Mouse (Mus musculus): ENCODE data around the gene Kcne1.

Kcne1 gene

DNA sequence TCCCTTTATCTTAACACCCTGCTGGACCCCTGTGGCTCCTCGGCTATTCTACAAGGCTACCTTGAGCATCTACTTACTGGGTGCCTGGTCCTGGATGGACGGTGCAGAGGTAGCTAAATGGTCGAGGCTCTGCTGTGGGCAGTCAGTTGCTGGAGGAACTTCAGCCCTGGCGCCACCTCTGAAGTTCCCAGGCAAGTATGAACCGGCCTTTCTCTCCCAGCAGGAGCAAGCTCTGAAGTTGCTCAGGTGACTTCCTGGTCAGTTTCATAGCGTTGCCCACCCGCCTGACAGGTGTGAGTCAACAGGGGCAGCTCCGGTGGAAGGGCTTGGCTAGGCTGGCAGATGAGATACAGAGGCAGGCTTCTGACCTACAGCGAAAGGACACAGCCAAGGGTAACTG, at the start of gene Kcne1:
Gene Kcne1 (minus strand): TSS at position 240 of the 400 bp plus-strand sequence.
- no peak for DNase-seq (ENCODE audit: low spot score)

DNA sequence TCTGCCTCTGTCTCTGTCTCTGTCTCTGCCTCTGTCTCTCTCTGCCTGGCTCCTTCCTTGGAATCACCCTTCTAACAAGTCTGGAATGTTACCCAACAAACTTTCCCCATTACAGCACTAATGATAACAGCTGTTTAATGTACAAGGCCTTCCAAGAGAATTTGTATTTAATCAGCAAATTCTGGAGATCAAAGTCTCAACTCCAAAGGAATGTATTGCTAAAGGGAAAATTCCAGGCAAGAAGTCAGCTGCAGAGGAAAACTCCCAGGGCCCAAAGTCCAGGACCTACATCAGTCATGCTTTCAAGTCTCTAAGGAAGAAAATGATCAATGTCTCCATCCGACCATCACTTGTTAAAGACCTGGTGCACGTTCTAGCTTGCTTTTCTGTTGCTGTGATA, 48.6 kb upstream of the Kcne1 start:
- no peak for DNase-seq (ENCODE audit: low spot score)

DNA sequence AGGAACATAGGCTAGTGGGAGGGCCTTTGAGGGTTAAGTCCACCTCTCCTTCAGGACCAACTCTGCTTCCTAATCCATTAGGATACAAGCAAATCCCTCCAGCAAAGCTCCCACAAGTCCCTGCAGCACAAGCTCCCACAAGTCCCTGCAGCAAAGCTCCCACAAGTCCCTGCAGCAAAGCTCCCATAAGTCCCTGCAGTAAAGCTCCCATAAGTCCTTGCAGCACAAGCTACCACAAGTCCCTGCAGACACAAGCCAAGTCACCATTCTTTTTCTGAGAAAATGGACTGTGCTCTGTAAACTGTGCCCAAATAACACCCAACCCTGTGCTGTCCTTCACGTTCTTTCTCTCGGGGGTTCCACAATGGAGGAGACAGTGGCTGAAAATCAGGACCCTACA, 44.9 kb upstream of the Kcne1 start:
- no peak for DNase-seq (ENCODE audit: low spot score)

DNA sequence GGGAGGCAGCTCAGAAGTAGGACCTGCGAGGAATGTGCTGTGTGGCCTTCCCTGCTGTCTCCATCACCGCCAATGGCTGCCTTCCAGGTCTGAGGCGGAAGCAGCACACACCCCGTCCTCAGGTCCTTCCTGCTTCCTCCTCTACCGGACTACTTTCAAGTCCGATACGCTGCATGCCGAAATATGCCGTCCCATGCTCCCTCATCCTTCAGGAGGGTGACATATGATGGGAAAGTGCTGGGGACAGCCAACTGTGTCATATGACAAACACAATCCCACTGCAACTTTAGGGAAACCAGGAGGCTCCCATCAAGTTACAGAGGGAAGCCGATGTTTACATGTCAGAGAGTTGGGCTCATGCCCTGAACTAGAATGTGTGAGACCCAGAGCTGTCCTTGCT, 43.8 kb upstream of the Kcne1 start:
- no peak for DNase-seq (ENCODE audit: low spot score)

DNA sequence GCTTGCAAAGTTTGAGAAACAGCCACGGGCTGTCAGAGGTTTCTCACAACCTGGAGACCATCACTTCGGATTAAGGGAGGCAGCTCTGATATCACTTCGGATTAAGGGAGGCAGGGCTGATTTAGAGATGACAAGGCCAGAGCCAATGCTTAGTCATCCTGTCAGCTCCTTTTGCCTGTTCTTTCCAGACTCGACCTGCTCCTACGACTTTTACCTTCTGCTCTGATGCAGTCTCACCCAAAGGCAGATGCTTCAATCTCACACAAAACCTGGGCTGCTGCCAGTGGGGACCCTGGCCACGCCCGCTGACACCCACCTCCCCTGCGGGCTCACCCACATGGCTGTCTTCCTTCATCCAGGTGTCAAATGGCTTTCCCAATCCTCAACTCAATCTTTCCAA, 42.9 kb upstream of the Kcne1 start:
- DNase-seq (ENCODE audit: low spot score), result peak; percentile 28

DNA sequence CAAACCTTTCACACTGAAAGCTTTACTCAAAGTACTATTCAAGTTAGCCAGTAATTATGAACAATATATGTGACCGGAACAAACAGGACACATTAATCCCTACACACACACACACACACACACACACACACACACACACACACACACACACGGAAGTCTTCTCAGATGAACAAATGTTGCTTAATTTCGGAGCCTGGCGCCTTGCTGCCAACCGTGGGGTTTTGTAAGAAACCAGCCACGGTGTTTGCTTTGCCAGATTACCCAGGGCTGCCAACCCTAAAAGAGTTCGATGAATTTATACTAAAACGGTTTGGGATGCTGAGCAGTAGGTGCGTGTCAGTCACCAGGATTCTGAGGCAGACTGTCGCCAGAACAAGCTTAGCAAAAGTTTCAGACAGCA, 41.9 kb upstream of the Kcne1 start:
- DNase-seq (ENCODE audit: low spot score), result no peak

DNA sequence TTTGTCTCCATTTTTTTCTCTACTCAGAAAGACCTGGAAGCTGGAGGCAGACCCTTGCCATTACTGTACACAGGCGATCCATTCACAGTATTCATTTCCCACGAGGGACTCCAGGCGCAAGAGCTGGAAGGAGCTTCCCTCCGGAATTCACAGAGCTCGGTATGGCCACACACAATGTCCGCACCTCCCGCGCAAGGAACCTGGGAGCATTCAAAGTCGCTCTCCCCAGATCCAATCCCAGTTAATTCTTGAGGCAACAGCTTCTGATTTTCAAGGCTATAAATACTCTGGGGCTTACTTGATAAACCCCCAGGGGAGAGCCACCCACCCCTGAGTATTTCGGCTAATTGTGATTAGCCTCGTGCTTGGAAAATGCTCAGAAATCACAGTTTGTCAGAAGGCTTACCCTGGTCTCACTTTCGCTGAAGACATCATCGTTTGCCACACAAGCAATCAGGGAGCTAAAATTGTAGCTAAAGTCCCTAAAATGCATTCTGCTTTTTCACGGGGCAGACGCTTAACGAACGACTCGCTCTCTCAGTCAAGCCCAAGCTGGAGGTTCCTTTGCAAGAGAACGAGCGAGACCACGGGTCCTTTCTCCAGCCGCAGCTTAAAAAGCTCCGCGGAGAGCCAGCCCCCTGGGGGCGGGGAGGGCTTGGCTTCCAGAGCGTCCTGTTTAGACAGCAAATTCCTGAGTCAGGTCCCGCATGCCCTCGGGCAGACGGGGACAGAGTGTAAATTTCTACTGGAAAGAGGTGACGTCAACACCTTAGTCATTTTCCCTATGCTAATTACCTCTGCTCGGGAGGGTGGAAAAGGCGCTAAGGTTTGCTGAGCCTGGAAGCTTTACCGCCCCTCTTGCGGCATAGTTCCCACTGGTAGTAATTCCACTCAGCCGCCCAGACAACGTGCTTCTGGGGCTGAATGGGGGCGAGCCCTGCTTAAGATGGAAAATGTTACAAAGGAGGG, 40.5 kb upstream of the Kcne1 start:
- peak; percentile 93 for DNase-seq (ENCODE audit: low spot score)

DNA sequence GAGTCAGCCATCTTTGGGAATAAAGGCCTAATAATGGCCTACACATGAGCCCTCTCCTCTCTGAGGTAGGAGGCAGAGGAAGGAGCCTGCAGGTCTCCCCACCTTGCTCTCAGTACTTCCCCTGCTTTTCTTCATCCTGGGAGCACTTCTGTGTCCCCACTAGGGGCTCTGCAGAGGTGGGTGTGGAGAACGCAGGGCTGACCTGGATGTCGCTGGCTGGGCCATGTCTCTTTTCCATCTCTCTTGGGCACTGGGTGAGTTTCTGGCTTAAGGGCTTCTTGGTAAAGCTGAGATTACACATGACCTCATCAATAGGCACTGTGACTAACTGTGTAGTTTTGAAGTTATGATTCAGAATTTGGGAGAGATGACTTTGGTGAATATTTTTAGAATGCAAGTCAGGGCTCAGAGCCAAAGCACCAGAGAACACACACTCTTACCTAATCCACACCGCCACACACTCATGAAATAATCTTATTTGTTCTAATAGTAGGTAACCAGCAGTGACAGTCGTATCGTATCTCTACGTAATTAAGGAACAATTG, 39.4 kb upstream of the Kcne1 start:
- DNase-seq (ENCODE audit: low spot score), result peak; percentile 29

DNA sequence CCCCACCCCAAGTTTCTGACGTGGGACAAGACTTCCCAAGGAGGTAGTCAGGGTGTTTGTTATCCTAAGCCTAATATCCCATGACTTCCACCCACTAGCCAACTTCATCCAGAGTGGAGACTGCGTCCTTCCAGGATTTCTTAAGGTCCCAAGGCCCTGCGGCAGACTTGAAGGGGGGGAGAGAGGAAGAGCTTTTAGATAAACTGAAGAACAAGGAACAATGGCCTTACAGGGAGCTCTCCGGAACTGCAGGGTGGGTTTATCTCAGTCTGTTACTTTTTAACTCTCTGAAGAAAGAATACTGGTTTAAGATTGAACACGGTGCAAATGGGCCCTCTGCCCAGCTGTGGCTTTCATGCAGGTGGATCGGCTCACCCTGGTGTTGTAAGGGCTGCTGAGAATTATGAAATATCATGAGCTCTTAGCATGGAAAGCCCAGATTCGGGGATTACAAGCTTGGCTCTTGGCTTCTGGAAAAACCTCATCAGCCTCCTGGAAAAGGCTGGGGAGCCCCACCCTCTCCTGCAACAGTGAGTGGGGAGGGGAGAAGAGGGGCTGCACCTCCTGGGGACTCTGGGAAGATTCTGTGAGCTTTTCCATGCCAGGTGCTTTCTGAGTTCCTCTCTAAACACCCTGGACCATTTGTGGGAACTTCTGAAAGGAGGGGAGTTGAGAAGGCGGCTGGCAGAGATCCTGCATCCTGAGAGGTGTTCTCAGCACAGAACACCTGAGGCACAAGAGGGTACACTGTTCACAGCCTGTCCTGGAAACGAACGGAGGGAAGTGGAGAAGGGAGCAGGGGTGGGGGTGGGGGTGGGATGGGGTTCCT, 38.7 kb upstream of the Kcne1 start:
- no peak for DNase-seq (ENCODE audit: low spot score)

DNA sequence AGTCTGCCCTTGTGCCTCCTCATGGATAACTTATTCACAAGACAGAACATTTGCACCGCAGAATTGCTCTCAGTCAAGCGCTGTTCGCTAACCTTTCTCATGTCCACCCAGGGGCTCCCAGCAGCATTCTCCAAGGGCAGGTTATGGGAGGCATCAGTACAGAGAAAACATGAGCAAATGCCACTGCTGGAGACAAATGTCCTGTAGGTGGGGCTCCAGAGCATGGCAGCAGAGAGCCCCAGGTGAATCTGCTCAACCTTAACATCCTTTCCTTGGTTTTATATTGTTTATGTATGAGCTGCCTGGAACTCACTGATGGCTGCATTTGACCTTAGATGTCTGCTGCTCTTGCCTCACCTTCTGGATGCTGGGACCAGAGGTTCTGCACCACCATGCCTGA, 34.5 kb upstream of the Kcne1 start:
- DNase-seq (ENCODE audit: low spot score), result no peak

DNA sequence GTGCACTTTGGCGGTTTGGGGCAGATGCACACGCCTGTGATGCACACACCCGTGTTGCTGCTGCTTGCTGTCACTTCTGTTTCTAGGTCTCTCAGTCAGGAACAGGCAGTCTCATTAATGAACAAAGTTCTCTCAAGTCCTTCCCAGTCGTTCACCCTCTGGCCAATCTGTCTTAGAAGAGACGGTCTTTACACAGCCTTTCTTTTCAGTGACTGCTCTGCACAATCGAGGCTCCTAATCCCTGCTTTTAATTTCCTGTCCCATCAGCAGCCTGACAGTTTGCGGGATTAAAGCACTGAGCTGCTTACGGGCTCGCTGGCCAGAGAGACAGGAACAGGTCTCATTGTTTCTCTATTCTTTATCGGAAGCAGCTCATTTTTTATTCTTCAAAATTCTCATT, 28.4 kb upstream of the Kcne1 start:
- no peak for DNase-seq (ENCODE audit: low spot score)

DNA sequence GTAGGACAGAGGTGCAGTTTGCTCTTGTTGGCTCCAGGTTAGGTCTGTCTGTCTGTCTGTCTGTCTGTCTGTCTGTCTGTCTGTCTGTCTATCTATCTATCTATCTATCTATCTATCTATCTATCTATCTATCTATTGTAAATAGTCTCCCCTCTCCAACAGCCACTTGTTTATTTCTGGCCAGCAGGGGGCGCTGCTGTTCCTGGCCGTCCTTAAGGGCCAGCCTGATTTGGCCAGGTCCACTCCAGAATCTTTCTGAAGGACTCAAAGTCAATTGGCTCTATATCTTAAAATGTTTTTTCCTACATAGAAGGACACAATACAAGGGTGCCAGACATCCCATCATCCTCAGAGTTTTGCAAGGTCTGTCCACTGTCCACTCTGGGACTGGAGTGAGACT, 25.8 kb upstream of the Kcne1 start:
- peak; percentile 76 for DNase-seq (ENCODE audit: low spot score)

DNA sequence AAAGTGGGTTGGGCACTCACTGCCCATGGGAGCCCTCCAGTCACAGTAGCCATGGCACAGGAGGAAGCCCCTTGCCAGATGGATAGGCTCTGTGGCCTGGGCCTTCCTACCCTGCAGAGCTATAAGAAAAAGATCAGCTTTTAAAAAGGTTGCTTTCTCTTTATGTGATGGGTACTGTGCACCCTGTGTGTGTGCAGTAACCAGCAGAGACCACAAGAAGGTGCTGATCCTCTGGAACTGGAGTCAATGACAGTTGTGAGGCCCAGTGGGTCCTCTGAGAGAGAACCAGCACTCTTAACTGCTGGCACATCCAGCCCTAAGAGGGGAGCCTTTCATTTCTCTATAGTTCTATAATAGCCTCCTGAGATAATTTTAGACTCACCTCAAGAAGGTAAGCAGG, 24.1 kb upstream of the Kcne1 start:
- DNase-seq (ENCODE audit: low spot score), result no peak

DNA sequence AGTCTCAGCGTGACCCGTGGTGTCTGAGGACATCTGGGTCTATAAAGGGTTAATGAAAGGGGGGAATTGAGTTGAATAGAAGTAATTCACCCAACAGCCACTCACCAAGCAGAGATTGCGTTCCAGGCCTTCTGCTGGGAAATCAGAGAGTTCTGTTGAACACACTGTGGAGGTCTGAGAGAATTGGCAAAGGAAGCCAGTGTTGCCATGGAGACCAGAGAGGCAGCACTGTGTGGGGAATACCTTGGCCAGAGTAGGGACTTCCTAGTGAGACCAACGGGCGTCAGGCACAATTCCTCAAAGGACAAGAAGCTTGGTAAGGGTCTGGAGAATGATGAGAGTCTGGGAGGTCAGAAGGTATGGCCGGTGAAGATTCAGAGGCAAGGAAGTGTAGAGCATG, 23.2 kb upstream of the Kcne1 start:
- no peak for DNase-seq (ENCODE audit: low spot score)

DNA sequence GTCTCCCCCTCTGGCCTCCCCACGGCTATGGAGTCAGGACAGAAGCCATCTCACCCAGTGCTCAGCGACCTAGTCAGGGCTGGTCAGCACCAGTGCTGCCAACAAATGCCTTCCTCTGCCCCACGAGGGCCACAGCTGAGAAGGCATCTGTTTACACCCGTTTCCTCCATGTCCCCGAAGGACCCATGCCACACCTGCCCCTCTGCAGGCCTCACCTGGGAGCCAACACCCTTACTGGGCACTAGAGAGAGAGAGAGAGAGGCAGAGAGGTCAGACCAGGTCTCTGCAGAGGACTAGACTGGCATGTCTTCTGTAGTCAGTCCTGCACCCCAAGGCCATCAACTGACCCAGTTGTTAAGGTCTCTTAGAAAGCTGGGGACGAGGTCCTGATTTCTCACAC, 21.8 kb upstream of the Kcne1 start:
- DNase-seq (ENCODE audit: low spot score), result no peak

DNA sequence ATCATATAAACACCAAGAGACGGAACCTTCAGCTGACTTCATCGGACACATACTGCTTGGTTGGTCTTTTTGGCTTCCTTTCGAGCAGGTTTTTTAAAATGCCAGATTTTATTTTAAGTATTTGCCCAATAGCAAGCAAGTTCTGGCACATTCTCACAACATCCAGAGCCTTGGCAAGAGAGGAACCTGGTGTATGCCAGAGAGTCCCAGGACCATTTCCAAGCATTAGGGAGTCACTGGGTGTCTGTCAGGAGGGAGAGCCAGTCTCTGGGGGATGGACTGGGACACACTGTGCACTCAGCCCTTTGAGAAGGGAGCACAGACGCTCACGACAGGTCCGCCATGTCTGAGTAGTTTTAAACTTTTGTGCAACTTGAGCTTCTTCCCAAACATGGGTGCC, 17.7 kb upstream of the Kcne1 start:
- DNase-seq (ENCODE audit: low spot score), result no peak

DNA sequence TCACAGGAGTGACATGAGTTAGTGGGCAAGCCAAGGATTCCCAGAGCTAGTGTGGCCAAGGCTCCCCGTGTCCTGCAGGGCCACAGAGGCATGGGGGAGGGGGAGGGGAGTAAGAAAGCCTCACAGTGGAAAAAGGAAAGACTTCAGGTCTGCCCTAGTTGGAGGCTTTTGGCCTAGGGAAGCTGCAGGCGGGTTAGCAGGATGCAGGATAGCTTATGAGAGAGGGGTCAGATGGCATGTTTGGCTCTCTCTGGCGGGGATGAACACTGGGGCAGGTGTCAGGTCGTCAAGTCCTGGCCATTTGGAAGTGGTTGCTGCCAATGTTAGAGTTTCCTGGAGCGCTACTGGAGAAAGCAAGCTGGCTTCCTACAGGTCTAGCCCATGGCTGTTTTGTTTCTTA, 12.4 kb upstream of the Kcne1 start:
- no peak for DNase-seq (ENCODE audit: low spot score)

DNA sequence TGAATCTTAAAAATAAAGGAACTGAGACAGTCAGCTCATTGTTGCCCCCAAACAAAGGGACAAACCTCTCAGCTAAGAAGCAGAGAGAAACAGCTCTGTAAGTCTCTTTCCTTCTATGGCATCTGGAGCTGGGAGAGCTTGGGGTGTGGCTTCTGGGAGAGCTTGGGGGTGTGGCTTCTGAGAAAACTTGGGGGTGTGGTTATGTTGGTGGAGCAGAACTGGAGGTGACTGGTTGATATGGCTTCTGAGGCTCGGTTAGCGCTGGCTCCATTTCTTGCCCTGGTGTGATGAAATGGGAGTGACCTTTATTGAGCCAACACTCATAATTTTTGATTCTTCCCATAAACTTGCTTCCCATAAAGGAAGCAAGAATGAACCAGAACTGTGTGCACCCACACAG, 10.0 kb upstream of the Kcne1 start:
- peak; percentile 68 for DNase-seq (ENCODE audit: low spot score)

DNA sequence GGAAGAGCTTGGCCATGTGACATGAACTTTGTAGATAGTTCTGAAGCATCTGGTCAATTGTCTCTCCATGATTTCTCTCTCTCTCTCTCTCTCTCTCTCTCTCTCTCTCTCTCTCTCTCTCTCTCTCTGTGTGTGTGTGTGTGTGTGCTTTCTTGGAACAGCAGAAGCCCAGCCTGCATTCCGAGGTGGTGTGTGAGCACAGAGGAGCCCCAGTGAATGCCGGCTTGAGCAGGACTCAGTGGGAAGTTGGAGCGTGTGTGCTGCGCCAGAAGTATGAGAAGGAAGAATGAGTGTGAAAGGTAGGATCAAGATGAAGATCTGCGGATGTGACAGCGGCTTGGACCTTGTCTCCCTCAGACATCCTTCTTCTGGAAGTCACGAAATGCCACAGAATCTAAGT, 6.2 kb upstream of the Kcne1 start:
- no peak for DNase-seq (ENCODE audit: low spot score)

DNA sequence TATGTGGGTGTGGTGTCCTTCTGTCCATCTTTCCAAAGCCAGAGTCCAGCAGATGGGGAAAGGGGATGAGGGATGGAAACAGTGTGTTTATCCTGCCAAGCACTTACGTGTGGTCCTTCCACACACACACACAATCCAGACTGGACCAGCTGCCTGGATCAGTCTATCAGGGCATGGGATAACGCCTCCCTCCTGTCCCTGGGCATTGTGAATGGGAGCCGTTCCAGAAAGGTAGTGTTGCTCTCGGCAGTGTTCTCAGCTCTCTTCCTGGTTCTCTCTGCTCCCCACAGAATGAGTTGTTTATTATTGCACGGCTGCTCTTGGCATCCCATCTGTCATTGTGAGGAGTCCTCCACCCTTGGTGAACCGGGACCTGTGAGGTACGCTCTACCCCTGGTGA, 1.4 kb upstream of the Kcne1 start:
- DNase-seq (ENCODE audit: low spot score), result no peak

DNA sequence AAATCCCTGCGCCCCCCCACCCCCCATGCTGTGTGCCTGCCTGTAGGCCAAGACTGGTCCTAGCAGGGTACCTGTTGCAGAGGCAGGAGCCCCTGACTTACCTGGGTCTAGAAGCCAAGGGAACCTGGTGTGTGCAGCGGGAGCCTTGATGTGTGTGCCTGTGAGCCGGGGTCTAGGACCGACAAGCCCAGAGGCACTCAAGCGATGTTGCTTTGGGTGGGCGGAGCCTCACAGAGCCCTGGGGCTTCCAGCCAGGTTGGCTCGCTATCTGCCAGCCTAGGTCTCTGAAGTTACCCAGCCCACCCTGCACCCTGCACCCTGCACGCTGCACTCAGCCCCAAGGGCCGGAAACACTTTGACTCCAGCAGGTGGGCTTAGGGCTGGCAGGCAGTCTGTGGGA, 534 bp downstream of the Kcne1 start:
- DNase-seq (ENCODE audit: low spot score), result peak; percentile 52

DNA sequence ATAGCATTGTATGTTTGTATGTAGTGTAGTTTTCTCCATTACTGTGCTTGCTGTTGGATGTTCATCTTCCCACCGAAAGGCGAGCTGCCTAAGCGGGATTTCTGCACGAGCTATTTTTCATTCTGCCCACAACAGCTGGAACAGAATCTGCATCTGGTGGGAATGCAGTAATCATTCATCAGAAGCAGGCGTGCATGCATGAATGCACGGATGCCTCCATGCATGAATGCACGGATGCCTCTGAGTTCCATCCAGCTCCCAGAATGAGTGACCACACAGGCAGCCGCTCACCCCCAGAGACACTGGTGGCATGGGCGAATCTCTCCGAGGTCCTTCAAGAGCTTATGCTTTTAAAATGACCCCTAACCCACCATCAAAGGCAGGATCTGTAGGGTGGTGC, 1.7 kb downstream of the Kcne1 start:
- DNase-seq (ENCODE audit: low spot score), result peak; percentile 54

DNA sequence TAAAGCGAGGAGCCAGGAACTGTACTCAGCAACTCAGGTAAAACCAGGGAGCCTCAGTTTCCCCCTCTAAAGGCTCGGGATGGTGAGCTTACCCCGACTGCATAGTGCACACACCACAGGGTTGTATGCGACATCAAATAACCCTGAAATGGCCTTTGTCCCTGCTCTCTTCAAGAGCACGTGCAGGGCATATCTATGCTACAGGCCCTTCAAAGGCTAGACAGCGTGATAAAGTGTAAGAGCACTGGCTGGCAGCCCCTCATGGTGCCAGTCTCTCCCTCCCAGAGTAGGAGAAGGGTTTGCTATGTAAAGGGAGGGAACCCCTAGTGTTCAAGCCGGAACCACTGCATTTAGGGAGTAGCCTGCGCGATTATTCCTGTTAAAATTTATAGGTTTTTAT, 2.2 kb downstream of the Kcne1 start:
- DNase-seq (ENCODE audit: low spot score), result no peak

Measured in embryo, embryonic 10.5 days (tissue).